Mouse (Mus musculus) liver, adult 2 months (tissue): ENCODE results near the gene Dot1l.

Experiments
- CTCF ChIP-seq: fragments of 200-500 bp; IDR thresholded peaks from 2 replicates; pipeline ENCODE4 v1.5.1; 2011; ENCODE audit warnings: low read depth, low read length, control low read depth
- POLR2A ChIP-seq: fragments of 200-500 bp; IDR thresholded peaks from 2 replicates; pipeline ENCODE4 v1.6.1; 2011; ENCODE audit warnings: low read length, control low read depth; ENCODE audit not compliant: insufficient read depth; ENCODE audit errors: extremely low read depth

DNA sequence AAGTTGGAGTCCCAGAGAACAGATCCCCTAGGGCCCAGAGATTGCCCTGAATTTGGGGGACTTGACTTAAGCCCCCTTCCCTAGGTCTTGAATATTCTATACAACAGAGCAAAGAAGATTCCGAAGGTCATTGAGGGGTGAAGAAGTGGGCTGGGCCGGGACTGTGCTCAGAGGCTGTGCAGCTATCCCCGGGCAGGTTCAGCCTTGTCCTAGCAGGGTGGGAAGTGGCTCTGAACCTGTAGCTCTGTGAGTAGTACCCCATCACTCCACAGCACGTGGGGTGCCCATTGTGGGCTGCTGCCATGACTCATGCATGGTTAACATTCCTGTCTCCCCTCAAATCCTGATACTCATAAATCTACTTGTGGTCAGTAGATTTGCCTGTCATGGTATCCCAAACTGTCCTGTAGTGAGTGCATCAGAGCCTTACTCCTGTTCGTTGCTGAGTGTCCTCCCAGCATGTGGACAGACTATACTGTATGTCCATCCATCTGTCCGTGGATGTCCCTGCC is 21.4 kb downstream of the Dot1l start:
- TF ChIP-seq POLR2A (no peak), CTCF (no peak)
